Mouse (Mus musculus): ENCODE results near the gene Akap9.

GRCm38 (mm10) chr5:3970936-3971335 lies 43.1 kb downstream of the Akap9 start:
- no peak for TF ChIP-seq CTCF (IDR thresholded peaks at IDR 0.05; ENCODE audit: low read depth)
- TF ChIP-seq EP300 (IDR thresholded peaks at IDR 0.05; ENCODE audit: low read depth) = no peak

Data from liver, postnatal 0 days (tissue).